Mouse (Mus musculus): ENCODE data around the gene Kcnk5. TPM values are rescaled to one million over a fixed set of nuclear protein-coding genes. Genes with fewer than 3 reads are reported as not detected.

The Kcnk5 gene
- 5.6 and 6.9 TPM in 2 replicates for polyA plus RNA-seq (2012; rRNA removed)

DNA sequence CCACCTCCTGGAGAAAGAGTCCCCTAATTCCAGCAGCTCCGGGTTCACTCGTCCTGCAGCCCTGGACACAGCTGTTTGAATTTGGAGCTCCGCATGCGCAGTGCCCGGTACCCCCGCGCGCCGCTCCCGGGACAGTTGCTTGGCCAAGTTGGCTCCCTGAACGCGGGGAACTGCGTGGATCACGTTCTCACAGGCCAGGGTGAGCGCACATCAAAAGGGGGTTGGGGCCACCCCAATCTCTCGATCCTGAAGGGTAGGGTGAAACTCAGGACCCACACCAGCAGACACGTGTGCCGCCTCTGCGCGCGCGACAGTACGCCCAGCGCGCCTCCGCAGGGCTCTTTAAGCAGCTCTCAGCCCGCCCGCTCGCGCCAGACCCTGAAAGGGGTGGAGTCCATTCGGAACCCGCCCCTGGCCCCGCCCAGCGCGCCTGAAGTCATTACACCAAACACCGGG is at the start of gene Kcnk5:
TSS of gene Kcnk5 (minus strand) at position 344 of the 456 bp plus-strand sequence.

DNA sequence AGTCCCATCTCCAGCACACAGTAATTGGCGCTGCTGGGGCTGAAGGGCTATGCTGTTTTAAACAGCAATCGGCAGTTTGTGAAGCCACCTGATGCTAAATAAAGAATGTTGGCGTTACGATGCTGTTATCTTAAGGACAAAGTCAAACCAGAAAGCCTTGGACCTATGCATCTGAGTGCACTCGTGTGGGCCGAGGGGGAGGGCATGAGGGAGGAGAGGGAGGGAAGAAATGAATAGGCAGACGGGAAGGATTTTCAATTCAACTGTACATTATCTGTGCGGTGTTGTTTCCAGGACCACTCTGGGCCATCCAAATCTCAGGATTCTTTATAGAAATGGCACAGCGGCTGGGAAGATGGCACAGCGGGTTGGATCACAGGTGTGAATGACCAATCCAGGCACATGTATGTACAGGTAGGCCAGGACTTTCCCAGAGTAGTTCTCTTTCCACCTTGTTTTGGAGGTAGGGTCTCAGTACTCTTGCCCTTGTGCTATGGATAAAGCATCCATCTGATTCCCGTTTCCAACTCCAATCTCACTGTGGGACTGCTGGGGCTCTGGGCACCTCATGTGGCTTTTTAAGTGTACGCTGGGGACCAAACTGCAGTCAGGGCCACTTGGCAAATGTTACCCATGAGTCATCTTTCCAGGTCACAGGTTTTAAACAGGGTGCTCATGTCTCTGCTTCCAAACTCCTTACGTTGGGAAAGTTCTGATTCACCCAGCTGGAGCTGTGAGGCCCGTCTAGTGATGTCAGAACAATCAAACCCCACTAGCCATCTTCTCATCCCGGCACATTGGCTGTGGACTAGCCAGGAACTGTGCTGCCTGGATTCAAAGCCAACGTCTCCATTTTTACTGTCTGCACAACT is 42.9 kb downstream of the Kcnk5 start, which contains the start of gene Saysd1:
TSS of gene Saysd1 (minus strand) at position 51 of the 872 bp plus-strand sequence.

Other genes with a start within 250 kb of the Kcnk5 start
- 113 and 172 TPM in 2 replicates for gene Gng2, start 204.2 kb downstream of the Kcnk5 start, polyA plus RNA-seq (2012; rRNA removed)
- 6.3 and 7.1 TPM in 2 replicates for gene Saysd1, start 43.3 kb downstream of the Kcnk5 start, polyA plus RNA-seq (2012; rRNA removed)
- 0.24 and 0.31 TPM in 2 replicates for gene Kcnk16, start 87.4 kb upstream of the Kcnk5 start, polyA plus RNA-seq (2012; rRNA removed)
- gene Nudt13, start 112.9 kb upstream of the Kcnk5 start, polyA plus RNA-seq (2012; rRNA removed): 19.2 and 22.0 TPM in 2 replicates
- gene Ecd, start 166.3 kb upstream of the Kcnk5 start, polyA plus RNA-seq (2012; rRNA removed): 37.3 and 46.3 TPM in 2 replicates
- 52.3 and 58.6 TPM in 2 replicates for gene Fam149b, start 166.4 kb upstream of the Kcnk5 start, polyA plus RNA-seq (2012; rRNA removed)
- 173 and 226 TPM in 2 replicates for gene Dnajc9, start 207.1 kb upstream of the Kcnk5 start, polyA plus RNA-seq (2012; rRNA removed)
- 42.7 and 49.8 TPM in 2 replicates for gene Mrps16, start 211.8 kb upstream of the Kcnk5 start, polyA plus RNA-seq (2012; rRNA removed)

Measured in central nervous system, embryonic 11.5 days (tissue).